Mouse (Mus musculus): Measurements from ENCODE around the gene Msh5. TPM values are rescaled to one million over a fixed set of nuclear protein-coding genes. Genes with fewer than 3 reads are reported as not detected.
"Not testable (repeated sequence)": the region's sequence is repeated elsewhere in the genome, so short reads cannot be mapped to it uniquely, and the experiment has no call there.

Msh5 gene
- polyA plus RNA-seq, 1 experiment from 2014 or later: 1.4 TPM

GRCm38 (mm10) chr17:35044904-35045806 is 1.4 kb downstream of the Msh5 start:
- Histone ChIP-seq H3K9ac (ENCODE audit: low read depth, low read length) (no peak overlapping the region), H3K4me3 (ENCODE audit: low read depth, low read length) (peak overlapping the region; percentile 51; the same call in 1 of the 2 replicates), H3K4me2 (replicated peaks; ENCODE audit: low read depth) (peak overlapping the region; percentile 94), H3K27ac (ENCODE audit: low read depth, low read length) (no peak overlapping the region), H3K27me3 (replicated peaks; ENCODE audit: control insufficient read depth, insufficient read depth, low read length) (no peaks in the 10 kb centered on the region), H3K9me3 (ENCODE audit: control insufficient read depth) (no peaks in the 10 kb centered on the region), H3K36me3 (ENCODE audit: control insufficient read depth, insufficient read depth) (no peaks in the 10 kb centered on the region), H3K4me1 (replicated peaks; ENCODE audit: control insufficient read depth, insufficient read depth, low read length) (peaks cover 11% of the 10 kb centered on the region)
- no peak for ATAC-seq
- no peak for TF ChIP-seq CTCF (IDR thresholded peaks at IDR 0.05; ENCODE audit: low read depth)
- WGBS: 64% methylated on average over 7 of the region's 7 CpGs

DNA sequence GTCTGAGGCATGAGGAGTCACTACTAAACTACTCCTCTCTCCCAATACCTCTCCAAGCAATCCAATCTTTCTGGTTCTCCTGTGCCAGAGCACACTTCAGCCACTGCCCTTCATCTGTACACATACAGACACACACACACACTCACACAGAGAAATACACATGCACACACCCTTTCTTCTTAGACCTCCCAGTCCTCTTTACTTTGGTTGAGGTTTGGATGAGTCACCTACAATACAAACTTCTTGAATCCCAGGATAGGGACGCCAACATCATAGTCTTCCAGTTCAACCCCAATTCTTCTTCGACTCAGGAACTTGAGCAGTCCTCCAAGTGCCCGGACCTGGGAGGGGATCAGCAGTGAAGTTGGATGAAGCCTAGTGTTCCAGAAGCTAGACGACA is 2.8 kb downstream of the Msh5 start:
- Histone ChIP-seq H3K9me3 (ENCODE audit: control insufficient read depth) (no peaks in the 10 kb centered on the region), H3K27me3 (replicated peaks; ENCODE audit: control insufficient read depth, insufficient read depth, low read length) (no peaks in the 10 kb centered on the region), H3K9ac (ENCODE audit: low read depth, low read length) (no peak overlapping the region), H3K4me1 (replicated peaks; ENCODE audit: control insufficient read depth, insufficient read depth, low read length) (peaks cover 11% of the 10 kb centered on the region; the same call in 1 of the 2 replicates), H3K4me3 (ENCODE audit: low read depth, low read length) (no peak overlapping the region), H3K36me3 (ENCODE audit: control insufficient read depth, insufficient read depth) (no peaks in the 10 kb centered on the region), H3K27ac (ENCODE audit: low read depth, low read length) (no peak overlapping the region), H3K4me2 (replicated peaks; ENCODE audit: low read depth) (no peak overlapping the region)
- TF ChIP-seq CTCF (IDR thresholded peaks at IDR 0.05; ENCODE audit: low read depth): no peak
- 77% methylated on average over 4 of the region's 4 CpGs for WGBS
- ATAC-seq: no peak

- no peak overlapping the region for H3K9ac ChIP-seq (ENCODE audit: low read depth, low read length)
- no peak overlapping the region for H3K27ac ChIP-seq (ENCODE audit: low read depth, low read length)
- H3K36me3 ChIP-seq (ENCODE audit: control insufficient read depth, insufficient read depth): no peaks in the 10 kb centered on the region
- no peak for TF ChIP-seq CTCF (IDR thresholded peaks at IDR 0.05; ENCODE audit: low read depth)
- H3K4me2 ChIP-seq (replicated peaks; ENCODE audit: low read depth): no peak overlapping the region
- no peaks in the 10 kb centered on the region for H3K27me3 ChIP-seq (replicated peaks; ENCODE audit: control insufficient read depth, insufficient read depth, low read length)
- no peaks in the 10 kb centered on the region for H3K9me3 ChIP-seq (ENCODE audit: control insufficient read depth)
- WGBS: 87% methylated on average over 11 of the region's 11 CpGs
- no peaks in the 10 kb centered on the region for H3K4me1 ChIP-seq (replicated peaks; ENCODE audit: control insufficient read depth, insufficient read depth, low read length)
- no peak for ATAC-seq
- H3K4me3 ChIP-seq (ENCODE audit: low read depth, low read length): no peak overlapping the region
Measured at GRCm38 (mm10) chr17:35039121-35039873, 7.2 kb downstream of the Msh5 start.

- Histone ChIP-seq H3K4me1 (replicated peaks; ENCODE audit: control insufficient read depth, insufficient read depth, low read length) (no peaks in the 10 kb centered on the region), H3K4me3 (ENCODE audit: low read depth, low read length) (no peak overlapping the region), H3K9me3 (ENCODE audit: control insufficient read depth) (no peaks in the 10 kb centered on the region), H3K36me3 (ENCODE audit: control insufficient read depth, insufficient read depth) (no peaks in the 10 kb centered on the region), H3K9ac (ENCODE audit: low read depth, low read length) (no peak overlapping the region), H3K27me3 (replicated peaks; ENCODE audit: control insufficient read depth, insufficient read depth, low read length) (no peaks in the 10 kb centered on the region), H3K4me2 (replicated peaks; ENCODE audit: low read depth) (no peak overlapping the region), H3K27ac (ENCODE audit: low read depth, low read length) (no peak overlapping the region)
- 35% methylated on average over 6 of the region's 6 CpGs for WGBS
- no peak for TF ChIP-seq CTCF (IDR thresholded peaks at IDR 0.05; ENCODE audit: low read depth)
- ATAC-seq: no peak
Measured at GRCm38 (mm10) chr17:35034896-35035295, 11.6 kb downstream of the Msh5 start.

GRCm38 (mm10) chr17:35033703-35034102 is 12.8 kb downstream of the Msh5 start:
- H3K4me3 ChIP-seq (ENCODE audit: low read depth, low read length); ATAC-seq; H3K9me3 ChIP-seq (ENCODE audit: control insufficient read depth); H3K36me3 ChIP-seq (ENCODE audit: control insufficient read depth, insufficient read depth); H3K27ac ChIP-seq (ENCODE audit: low read depth, low read length); H3K27me3 ChIP-seq (replicated peaks; ENCODE audit: control insufficient read depth, insufficient read depth, low read length); H3K4me2 ChIP-seq (replicated peaks; ENCODE audit: low read depth); H3K4me1 ChIP-seq (replicated peaks; ENCODE audit: control insufficient read depth, insufficient read depth, low read length); H3K9ac ChIP-seq (ENCODE audit: low read depth, low read length): not testable (repeated sequence)
- WGBS: 55% methylated on average over 1 of the region's 1 CpGs

DNA sequence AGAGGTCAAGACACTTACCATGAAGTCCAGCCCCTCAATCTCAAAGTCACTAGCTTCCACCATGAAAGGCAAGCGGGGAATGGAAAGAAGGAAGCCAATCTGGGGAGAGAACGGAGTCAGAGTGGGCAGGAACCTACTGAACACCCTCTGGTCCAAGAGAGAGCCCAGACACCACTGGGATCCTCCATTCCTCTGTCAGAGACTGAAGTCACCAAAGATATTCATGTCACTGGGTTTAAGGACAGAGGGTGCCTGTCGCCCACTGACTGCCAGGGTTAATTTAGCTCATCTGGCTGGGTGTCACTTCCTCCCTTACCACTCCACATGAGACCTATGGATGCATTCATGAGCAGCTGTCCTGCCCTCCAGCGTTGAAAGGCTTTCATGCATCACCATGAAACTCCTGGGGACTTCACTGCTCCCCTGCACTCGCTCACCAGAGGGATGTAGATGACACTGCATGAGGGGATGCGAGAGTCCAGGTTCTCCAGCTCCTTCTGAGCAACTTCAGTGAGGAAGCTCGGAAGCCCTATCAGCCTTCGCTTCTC is 14.1 kb downstream of the Msh5 start:
- Histone ChIP-seq H3K9me3 (ENCODE audit: control insufficient read depth) (no peaks in the 10 kb centered on the region), H3K27ac (ENCODE audit: low read depth, low read length) (no peak overlapping the region), H3K4me3 (ENCODE audit: low read depth, low read length) (no peak overlapping the region), H3K4me2 (replicated peaks; ENCODE audit: low read depth) (no peak overlapping the region), H3K27me3 (replicated peaks; ENCODE audit: control insufficient read depth, insufficient read depth, low read length) (no peaks in the 10 kb centered on the region), H3K9ac (ENCODE audit: low read depth, low read length) (no peak overlapping the region), H3K4me1 (replicated peaks; ENCODE audit: control insufficient read depth, insufficient read depth, low read length) (no peaks in the 10 kb centered on the region), H3K36me3 (ENCODE audit: control insufficient read depth, insufficient read depth) (no peaks in the 10 kb centered on the region)
- no peak for ATAC-seq
- no peak for TF ChIP-seq CTCF (IDR thresholded peaks at IDR 0.05; ENCODE audit: low read depth)
- 76% methylated on average over 8 of the region's 8 CpGs for WGBS
